Mouse (Mus musculus): Measurements from ENCODE around the gene Slfnl1. TPM values are rescaled to one million over a fixed set of nuclear protein-coding genes. Genes with fewer than 3 reads are reported as not detected.

The Slfnl1 gene
- total RNA-seq (2021), result 0.39 TPM in 1 of 2 replicates, not detected in the other
- long read RNA-seq, result 0 reads

GRCm38 (mm10) chr4:120531986-120532385 lies at the start of gene Slfnl1:
Gene Slfnl1 (plus strand): TSS chr4:120532231.
- DNase-seq, result no peak

GRCm38 (mm10) chr4:120487707-120488106 lies 44.3 kb upstream of the Slfnl1 start:
- no peak for DNase-seq

GRCm38 (mm10) chr4:120506955-120507354 lies 25.1 kb upstream of the Slfnl1 start:
- no peak for DNase-seq

GRCm38 (mm10) chr4:120511203-120511602 lies 20.8 kb upstream of the Slfnl1 start:
- no peak for DNase-seq

- DNase-seq, result no peak
These were observed 17.7 kb upstream of the Slfnl1 start for GRCm38 (mm10) chr4:120514366-120514765.

GRCm38 (mm10) chr4:120516491-120516890 lies 15.5 kb upstream of the Slfnl1 start:
- DNase-seq, result no peak

GRCm38 (mm10) chr4:120516907-120517306 lies 15.1 kb upstream of the Slfnl1 start:
- DNase-seq, result no peak

- no peak for DNase-seq
These were observed 14.7 kb upstream of the Slfnl1 start for GRCm38 (mm10) chr4:120517335-120517734.

GRCm38 (mm10) chr4:120521761-120522160 lies 10.3 kb upstream of the Slfnl1 start:
- DNase-seq, result no peak

GRCm38 (mm10) chr4:120522351-120522750 lies 9.7 kb upstream of the Slfnl1 start:
- no peak for DNase-seq

GRCm38 (mm10) chr4:120523092-120523491 lies 8.9 kb upstream of the Slfnl1 start:
- DNase-seq, result no peak

- no peak for DNase-seq
These were observed 3.9 kb upstream of the Slfnl1 start for GRCm38 (mm10) chr4:120528171-120528570.

GRCm38 (mm10) chr4:120538664-120539063 lies 6.6 kb downstream of the Slfnl1 start:
- DNase-seq, result no peak

GRCm38 (mm10) chr4:120544896-120545295 lies 12.9 kb downstream of the Slfnl1 start:
- no peak for DNase-seq

GRCm38 (mm10) chr4:120556592-120556991 lies 24.6 kb downstream of the Slfnl1 start:
- DNase-seq, result no peak

GRCm38 (mm10) chr4:120565726-120566125 lies 33.7 kb downstream of the Slfnl1 start:
- no peak for DNase-seq

- no peak for DNase-seq
These were observed 36.0 kb downstream of the Slfnl1 start for GRCm38 (mm10) chr4:120568005-120568404.

GRCm38 (mm10) chr4:120569025-120569424 lies 37.0 kb downstream of the Slfnl1 start:
- DNase-seq, result no peak

GRCm38 (mm10) chr4:120569486-120570437 lies 37.7 kb downstream of the Slfnl1 start, which contains the start of gene Ctps:
Gene Ctps (minus strand): TSS chr4:120570276.
- DNase-seq, result peak; percentile 96

- DNase-seq, result no peak
These were observed 38.5 kb downstream of the Slfnl1 start for GRCm38 (mm10) chr4:120570438-120571069.

GRCm38 (mm10) chr4:120571070-120571464 lies 39.0 kb downstream of the Slfnl1 start:
- DNase-seq, result no peak

- DNase-seq, result no peak
These were observed 39.7 kb downstream of the Slfnl1 start for GRCm38 (mm10) chr4:120571691-120572090.

- no peak for DNase-seq
These were observed 48.9 kb downstream of the Slfnl1 start for GRCm38 (mm10) chr4:120580894-120581293.

All from adrenal gland, postnatal 25 days (tissue).